Mouse (Mus musculus): ENCODE data around the gene Ext2. TPM values are rescaled to one million over a fixed set of nuclear protein-coding genes. Genes with fewer than 3 reads are reported as not detected.

Gene Ext2
- polyA plus RNA-seq (2012; ENCODE audit: low replicate concordance): 36.6 and 43.7 TPM in 2 replicates

GRCm38 (mm10) chr2:93822045-93822749 is at the start of gene Ext2:
TSS of gene Ext2 (minus strand) at chr2:93822568.

GRCm38 (mm10) chr2:93869107-93869600 is 46.8 kb upstream of the Ext2 start, which contains the start of gene Accsl:
TSS of gene Accsl (minus strand) at chr2:93869157.

GRCm38 (mm10) chr2:93849505-93850089 is 27.2 kb upstream of the Ext2 start, which contains the start of gene Accs:
TSS of gene Accs (minus strand) at chr2:93849943.

Other genes with a start within 250 kb of the Ext2 start
- 0.03 and 0.05 TPM in 2 replicates for gene Alx4, start 180.2 kb downstream of the Ext2 start, polyA plus RNA-seq (2012; ENCODE audit: low replicate concordance)
- gene Accs, start 27.4 kb upstream of the Ext2 start, polyA plus RNA-seq (2012; ENCODE audit: low replicate concordance): 0.17 and 1.5 TPM in 2 replicates
- not detected in 2 replicates for gene Accsl, start 46.6 kb upstream of the Ext2 start, polyA plus RNA-seq (2012; ENCODE audit: low replicate concordance)
- gene Gm13889, start 134.6 kb upstream of the Ext2 start, polyA plus RNA-seq (2012; ENCODE audit: low replicate concordance): 5.6 and 6.2 TPM in 2 replicates
- not detected in 2 replicates for gene Gm27027, start 173.8 kb upstream of the Ext2 start, polyA plus RNA-seq (2012; ENCODE audit: low replicate concordance)
- gene Alkbh3, start 188.2 kb upstream of the Ext2 start, polyA plus RNA-seq (2012; ENCODE audit: low replicate concordance): 31.4 and 34.9 TPM in 2 replicates